ENCODE assay signal across 22 mouse cellular contexts in the genomic region with DNA sequence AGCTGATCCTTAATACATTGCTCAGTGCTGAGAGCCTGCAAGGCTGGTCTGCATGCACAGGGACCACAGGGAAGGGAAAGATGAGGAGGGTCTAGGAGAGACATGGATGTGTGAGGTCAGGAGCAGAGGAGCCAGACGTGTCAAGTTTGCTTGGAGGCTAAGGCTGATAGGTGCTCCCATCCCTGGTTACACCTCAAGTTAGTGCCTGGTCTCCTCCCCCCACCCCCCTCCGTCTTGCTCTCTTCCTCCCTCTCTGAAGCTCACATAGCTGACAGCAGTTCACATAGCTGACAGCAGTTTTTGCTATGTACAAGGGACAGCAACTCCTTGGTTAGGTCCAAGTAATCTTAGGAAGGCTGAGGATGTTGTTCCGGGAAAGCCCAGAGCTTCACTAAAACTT. TPM values are rescaled to one million over a fixed set of nuclear protein-coding genes. Genes with fewer than 3 reads are reported as not detected.
DNase-seq lines count a peak whose midpoint lies in the region; ATAC-seq and TF ChIP-seq lines count a peak whose summit lies in the region.
"Had no signal": no experiment of that assay in that cellular context is flagged by ENCODE, and none has a peak within 500 bp of the region (broad histone marks: within the 10 kb centered on the region; RNA-seq: fewer than 3 reads in every experiment).

No protein-coding gene starts in this region.

- DNase-seq in cerebellum, adult 8-10 months = peak; percentile 4
- DNase-seq in cerebellum, adult 18-20 months = no peak
- DNase-seq in kidney, postnatal 0 days (ENCODE audit: low spot score) = no peak
- no peak for DNase-seq in kidney, postnatal 14 days
- DNase-seq in thymus, postnatal 36 days = peak; percentile 64 to 74
- no peak for DNase-seq in neural tube, embryonic 10.5 days (ENCODE audit: extremely low spot score, low spot score)
- no peak for DNase-seq in heart, postnatal 4 days
- DNase-seq: adrenal gland, postnatal 36 days; kidney, adult 11 months; kidney, postnatal 36 days; lung, adult 18-20 months; lung, postnatal 10 days had no signal

- no peaks in the 10 kb centered on the region for H3K27me3 ChIP-seq in kidney, postnatal 0 days (ENCODE audit: insufficient read depth, low read length)
- H3K27me3 ChIP-seq in small intestine, adult 2 months (ENCODE audit: control insufficient read depth, insufficient read depth, low read length) = no peaks in the 10 kb centered on the region
- H3K27me3 ChIP-seq: forebrain, embryonic 15.5 days; limb, embryonic 13.5 days; liver, embryonic 12.5 days; midbrain, embryonic 12.5 days; neural tube, embryonic 13.5 days had no signal

- no peaks in the 10 kb centered on the region for H3K36me3 ChIP-seq in kidney, postnatal 0 days (ENCODE audit: insufficient read depth, low read length)
- no peaks in the 10 kb centered on the region for H3K36me3 ChIP-seq in small intestine, adult 2 months (ENCODE audit: control insufficient read depth, insufficient read depth, low read length)
- H3K36me3 ChIP-seq: forebrain, embryonic 15.5 days; heart, embryonic 10.5 days; limb, embryonic 13.5 days; liver, embryonic 12.5 days; midbrain, embryonic 12.5 days; neural tube, embryonic 13.5 days had no signal

- 35% methylated on average over 3 of the region's 3 CpGs for WGBS in kidney, postnatal 0 days
- 47% methylated on average over 3 of the region's 3 CpGs for WGBS in small intestine, adult 2 months

- no peaks in the 10 kb centered on the region for H3K9me3 ChIP-seq in kidney, postnatal 0 days (replicated peaks; ENCODE audit: low read length)
- H3K9me3 ChIP-seq: forebrain, embryonic 15.5 days; heart, embryonic 10.5 days; limb, embryonic 13.5 days; liver, embryonic 12.5 days; midbrain, embryonic 12.5 days; neural tube, embryonic 13.5 days had no signal

- no peak for TF ChIP-seq CTCF in kidney, postnatal 0 days (IDR thresholded peaks at IDR 0.05; ENCODE audit: low read depth)
- TF ChIP-seq CTCF in small intestine, adult 2 months (IDR thresholded peaks at IDR 0.05; ENCODE audit: extremely low read depth, insufficient read length, insufficient replicate concordance, low read depth, low read length) = no peak

- ATAC-seq in kidney, postnatal 0 days (replicated peaks; ENCODE audit: low FRiP score, low read depth) = 0 out of 2 replicates have a peak, but pooled peaks have one; percentile 46
- ATAC-seq: forebrain, embryonic 15.5 days; hindbrain, postnatal 0 days; liver, embryonic 12.5 days had no signal

- no peak overlapping the region for H3K27ac ChIP-seq in kidney, postnatal 0 days
- H3K27ac ChIP-seq in small intestine, adult 2 months (ENCODE audit: insufficient read depth, low read depth, low read length) = peak overlapping the region; percentile 8; the same call in 1 of the 2 replicates
- H3K27ac ChIP-seq: forebrain, embryonic 15.5 days; heart, embryonic 10.5 days; hindbrain, postnatal 0 days; limb, embryonic 13.5 days; liver, embryonic 12.5 days; midbrain, embryonic 12.5 days; neural tube, embryonic 13.5 days had no signal

- no peaks in the 10 kb centered on the region for H3K4me1 ChIP-seq in kidney, postnatal 0 days (replicated peaks; ENCODE audit: insufficient read depth, low read length)
- H3K4me1 ChIP-seq in small intestine, adult 2 months (ENCODE audit: control insufficient read depth, insufficient read depth, insufficient read length, low read length) = no peaks in the 10 kb centered on the region
- H3K4me1 ChIP-seq: forebrain, embryonic 15.5 days; heart, embryonic 10.5 days; limb, embryonic 13.5 days; liver, embryonic 12.5 days; midbrain, embryonic 12.5 days; neural tube, embryonic 13.5 days had no signal

- H3K4me2 ChIP-seq in kidney, postnatal 0 days (ENCODE audit: low read length) = no peak overlapping the region
- H3K4me2 ChIP-seq: forebrain, embryonic 15.5 days; limb, embryonic 13.5 days; liver, embryonic 12.5 days; midbrain, embryonic 12.5 days; neural tube, embryonic 13.5 days had no signal

- no peak overlapping the region for H3K9ac ChIP-seq in kidney, postnatal 0 days (ENCODE audit: low read depth, low read length)
- H3K9ac ChIP-seq: forebrain, embryonic 15.5 days; limb, embryonic 13.5 days; liver, embryonic 12.5 days; midbrain, embryonic 12.5 days; neural tube, embryonic 13.5 days had no signal

- H3K4me3 ChIP-seq in kidney, postnatal 0 days (replicated peaks; ENCODE audit: low read depth, low read length) = no peak overlapping the region
- H3K4me3 ChIP-seq in small intestine, adult 2 months (ENCODE audit: low read depth, low read length) = no peak overlapping the region
- H3K4me3 ChIP-seq: forebrain, embryonic 15.5 days; heart, embryonic 10.5 days; limb, embryonic 13.5 days; liver, embryonic 12.5 days; midbrain, embryonic 12.5 days; neural tube, embryonic 13.5 days had no signal

- TF ChIP-seq POLR2A in small intestine, adult 2 months (IDR thresholded peaks at IDR 0.05; ENCODE audit: low read depth, low read length) = no peak

RNA-seq across cellular contexts. Expression of gene Kcna2, which starts 11.5 kb away (rescaled TPM):
- polyA plus RNA-seq in kidney, postnatal 0 days (2015; fragmentation: Nextera tagmentation; extraction: Ambion mirVana) = 0.03 and 0.06 TPM in 2 replicates
- polyA plus RNA-seq in small intestine, adult 2 months (2012; rRNA removed) = 0.46 and 0.48 TPM in 2 replicates
- under 1 TPM; 0.14 to 0.43 TPM for total RNA-seq in heart, postnatal 4 days (2021)
- total RNA-seq: megakaryocyte progenitor cell, adult 5-6 weeks had no signal
- polyA plus RNA-seq: heart, embryonic 10.5 days had no signal

RNA-seq across cellular contexts. Expression of gene Kcna3, which starts 53.5 kb away (rescaled TPM):
- 0.59 and 0.73 TPM in 2 replicates for polyA plus RNA-seq in kidney, postnatal 0 days (2015; fragmentation: Nextera tagmentation; extraction: Ambion mirVana)
- 2.5 and 3.9 TPM in 2 replicates for polyA plus RNA-seq in small intestine, adult 2 months (2012; rRNA removed)
- total RNA-seq in heart, postnatal 4 days (2021) = under 1 TPM; 0.50 to 0.69 TPM
- total RNA-seq: gastrocnemius, adult 8-10 months had no signal

Comparison
In these comparisons a context has a peak if more than half of its experiments do, and no peak if none do; other contexts are left out.
1. DNase-seq: peak in cerebellum, adult 8-10 months (single experiment) and thymus, postnatal 36 days (2 of 2); none in cerebellum, adult 18-20 months (0 of 2), kidney, postnatal 0 days (single experiment), kidney, postnatal 14 days (single experiment), neural tube, embryonic 10.5 days (single experiment) and heart, postnatal 4 days (single experiment).